Mouse (Mus musculus) 416B (cell line): ENCODE measurements at regions not wholly inside any gene's neighbourhood (a gene's known extent, or its start where the extent isn't known, plus 50 kb on each side); places are given as distances from the start of the nearest gene placed in this dataset.

Source experiments
- DNase-seq: peaks from one replicate; pipeline ENCODE4 v3.0.0; 2011; ENCODE audit warnings: low read depth

DNA sequence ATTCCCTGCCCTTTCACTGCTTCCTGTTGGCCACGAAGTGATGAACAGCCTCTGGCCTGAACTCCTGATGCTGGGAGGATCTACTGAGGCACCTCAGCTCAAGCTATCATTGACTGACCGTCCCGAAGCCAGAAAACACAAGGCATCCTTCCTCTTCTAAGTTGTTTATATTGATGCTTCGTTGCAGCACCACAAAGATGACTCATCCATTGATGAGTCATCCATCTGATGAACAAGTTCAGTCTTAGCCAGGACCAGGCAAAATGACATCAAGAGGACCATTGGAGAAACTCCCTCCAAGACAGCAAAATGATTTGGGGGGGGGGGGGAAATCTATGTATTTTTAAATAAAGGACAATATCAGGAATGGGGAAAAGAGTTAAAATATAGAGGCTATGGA is 144.5 kb downstream of the Rab28 start:
- DNase-seq: peak; percentile 68

DNA sequence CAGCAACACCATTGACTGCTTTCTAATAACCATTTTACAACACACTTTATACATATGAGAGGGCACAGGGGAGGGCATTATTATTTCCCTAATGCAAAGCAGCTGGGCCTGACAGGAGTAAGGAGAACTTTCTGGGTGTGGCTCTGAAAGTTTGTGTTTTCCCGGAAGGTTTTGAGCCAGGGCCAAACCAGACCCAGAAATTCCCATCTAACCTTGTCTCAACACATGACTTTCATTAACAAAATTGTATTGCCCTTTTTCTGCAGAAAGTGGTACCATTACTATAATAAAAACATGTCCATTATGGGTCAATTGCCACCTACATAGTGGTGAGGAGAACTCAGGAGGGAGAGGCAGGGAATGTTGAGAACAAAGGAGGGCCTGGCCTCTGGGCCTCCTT is 145.7 kb downstream of the Rab28 start:
- DNase-seq: no peak

DNA sequence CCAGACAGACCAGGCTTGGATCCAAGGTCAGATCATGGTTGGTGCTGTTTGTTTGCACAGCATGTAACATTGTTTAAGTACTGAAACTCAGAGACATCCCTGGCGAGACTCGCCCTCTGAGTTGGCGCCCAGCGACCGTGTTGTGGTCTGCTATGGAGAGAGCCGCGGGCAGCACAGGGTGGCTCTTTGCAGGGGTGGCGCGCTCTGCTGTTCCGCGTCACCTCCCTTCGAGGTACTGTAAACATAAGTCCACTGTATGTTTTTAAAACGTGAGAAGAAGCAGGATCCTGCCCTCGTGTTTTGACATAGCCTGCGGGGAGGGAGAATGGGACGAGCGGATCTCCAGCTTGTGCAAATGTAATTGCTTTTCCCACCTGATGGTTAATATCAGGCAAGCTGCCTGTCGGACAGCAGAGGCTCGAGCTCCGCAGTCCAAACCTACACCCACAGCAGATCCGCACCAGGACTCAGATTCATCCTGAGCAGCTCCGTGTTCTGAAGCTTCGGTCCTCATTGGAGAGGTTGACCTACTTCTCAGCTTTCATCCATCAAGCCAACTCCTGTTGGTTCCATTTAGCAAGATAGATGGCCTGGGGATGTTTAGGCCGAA is 151.2 kb downstream of the Rab28 start:
- DNase-seq: no peak

DNA sequence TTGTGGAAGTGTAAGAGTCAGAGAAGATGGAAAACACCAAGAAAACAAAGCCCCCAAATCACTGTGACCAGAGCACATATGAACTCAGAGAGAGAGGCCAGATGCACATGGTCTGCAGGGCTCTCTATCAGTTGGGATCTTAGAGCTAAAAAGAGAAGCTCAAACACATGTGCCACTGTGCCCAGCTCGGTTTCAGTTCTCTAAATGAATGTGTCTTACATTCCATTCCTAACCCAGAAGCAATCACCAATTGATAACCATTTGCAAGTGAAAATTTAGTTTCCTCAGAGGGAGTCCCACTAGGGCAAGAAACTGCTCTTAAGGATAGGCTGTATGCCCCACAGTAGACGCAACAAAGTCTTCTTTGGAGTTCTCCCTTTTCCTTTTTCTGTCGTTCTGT is 153.6 kb downstream of the Rab28 start:
- DNase-seq: no peak

DNA sequence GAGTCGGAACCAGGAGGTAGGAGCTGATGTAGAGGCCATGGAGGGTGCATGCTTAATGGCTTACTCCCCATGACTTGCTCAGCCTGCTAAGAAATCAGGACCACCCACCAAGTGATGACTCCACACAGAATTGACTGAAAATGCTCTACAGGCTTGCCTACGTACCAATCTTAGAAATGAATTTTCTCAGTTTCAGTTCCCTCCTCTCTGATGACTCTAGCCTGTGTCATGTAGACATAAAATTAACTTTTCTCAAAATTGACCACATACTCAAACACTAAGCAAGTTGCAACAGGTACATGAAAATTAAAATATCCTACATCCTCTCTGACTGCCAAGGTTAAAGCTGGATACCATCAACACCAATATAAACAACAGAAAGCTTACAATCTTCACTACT is 157.9 kb downstream of the Rab28 start:
- no peak for DNase-seq

DNA sequence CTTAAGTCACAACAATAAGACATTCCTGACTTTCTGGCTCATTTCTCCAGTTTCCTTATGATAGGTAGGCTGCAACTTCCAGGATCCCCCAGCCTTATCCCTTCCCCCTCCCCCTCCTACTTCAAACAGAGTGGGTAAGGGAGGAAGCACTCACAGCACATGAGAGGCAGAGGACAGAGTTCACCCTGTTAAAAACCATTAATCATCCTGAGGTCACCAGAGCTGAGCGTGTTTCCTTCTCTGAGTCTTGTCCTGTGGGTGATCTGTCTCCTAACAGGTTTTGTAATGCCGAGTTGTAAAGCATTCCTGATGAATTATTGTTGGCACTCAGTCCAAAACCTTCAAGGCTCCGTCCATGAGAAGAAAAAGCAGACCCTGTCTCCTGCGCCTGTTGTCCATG is 161.0 kb downstream of the Rab28 start:
- DNase-seq: no peak

DNA sequence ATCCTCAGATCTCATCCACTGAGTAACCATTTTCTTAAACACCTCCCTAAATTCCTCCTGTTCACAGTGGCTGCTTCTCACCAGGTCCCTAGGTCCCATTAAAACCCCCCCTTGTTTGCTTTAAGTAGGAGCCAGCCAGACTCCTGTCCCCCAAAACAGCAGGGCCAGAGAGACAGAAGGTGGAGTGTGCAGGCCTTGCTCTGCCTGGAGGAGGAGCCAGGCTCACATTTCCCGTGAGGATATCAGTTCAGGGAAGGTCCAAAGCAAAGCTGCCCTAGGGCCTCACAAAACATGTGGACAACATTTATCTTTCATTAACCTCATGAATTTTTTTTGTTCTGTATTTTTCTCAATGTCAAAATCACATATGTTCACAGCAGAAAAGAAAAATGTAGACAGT is 167.2 kb downstream of the Rab28 start:
- DNase-seq: no peak

DNA sequence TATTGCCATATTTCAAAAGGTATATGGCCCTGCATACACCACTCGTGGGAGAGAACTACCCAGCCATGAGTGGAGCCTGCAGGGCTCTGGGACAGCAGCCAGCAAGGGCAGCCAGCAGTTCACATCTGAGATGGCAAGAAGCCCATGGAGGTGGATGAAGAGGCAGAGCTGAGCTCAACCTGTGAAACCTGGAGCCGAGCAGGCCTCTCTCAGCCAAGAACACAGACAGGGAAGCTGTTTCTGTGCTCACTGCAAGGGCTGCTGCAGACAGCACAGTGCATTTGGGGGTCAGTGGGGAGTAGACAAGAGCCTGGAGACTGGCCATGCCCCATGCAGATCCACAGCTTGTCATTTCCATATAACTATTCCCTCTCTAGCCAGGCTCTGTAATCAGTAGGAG is 173.4 kb downstream of the Rab28 start:
- DNase-seq: no peak
